Mouse (Mus musculus) small intestine, adult 2 months (tissue): ENCODE measurements around the gene Tmem138.

Experiments
- CTCF ChIP-seq: fragments of 200-500 bp; IDR thresholded peaks from 2 replicates; pipeline ENCODE4 v1.5.1; 2012; ENCODE audit warnings: low read depth, mild to moderate bottlenecking, control low read depth, inconsistent platforms, low read length, moderate library complexity, mixed read lengths; ENCODE audit not compliant: insufficient replicate concordance, insufficient read length; ENCODE audit errors: extremely low read depth
- POLR2A ChIP-seq: fragments of 200-500 bp; IDR thresholded peaks from 2 replicates; pipeline ENCODE4 v1.6.1; 2012; ENCODE audit warnings: low read depth, mild to moderate bottlenecking, control low read depth, inconsistent platforms, low read length, moderate library complexity

- TF ChIP-seq POLR2A: no peak; the same call in 1 of the 2 replicates
- 0 out of 2 replicates have a peak, but pooled peaks have one; percentile 9 for TF ChIP-seq CTCF
Measured at GRCm38 (mm10) chr19:10525106-10525901, 51.9 kb downstream of the Tmem138 start, which contains the start of gene Cpsf7.
